Mouse (Mus musculus): ENCODE data around the gene Mkrn2os. TPM values are rescaled to one million over a fixed set of nuclear protein-coding genes. Genes with fewer than 3 reads are reported as not detected.
A peak's percentile ranks its signal among the peaks of the same experiment; 100 is the strongest.

Gene Mkrn2os
- polyA plus RNA-seq, 1 experiment from 2014 or later = 14.1 TPM

DNA sequence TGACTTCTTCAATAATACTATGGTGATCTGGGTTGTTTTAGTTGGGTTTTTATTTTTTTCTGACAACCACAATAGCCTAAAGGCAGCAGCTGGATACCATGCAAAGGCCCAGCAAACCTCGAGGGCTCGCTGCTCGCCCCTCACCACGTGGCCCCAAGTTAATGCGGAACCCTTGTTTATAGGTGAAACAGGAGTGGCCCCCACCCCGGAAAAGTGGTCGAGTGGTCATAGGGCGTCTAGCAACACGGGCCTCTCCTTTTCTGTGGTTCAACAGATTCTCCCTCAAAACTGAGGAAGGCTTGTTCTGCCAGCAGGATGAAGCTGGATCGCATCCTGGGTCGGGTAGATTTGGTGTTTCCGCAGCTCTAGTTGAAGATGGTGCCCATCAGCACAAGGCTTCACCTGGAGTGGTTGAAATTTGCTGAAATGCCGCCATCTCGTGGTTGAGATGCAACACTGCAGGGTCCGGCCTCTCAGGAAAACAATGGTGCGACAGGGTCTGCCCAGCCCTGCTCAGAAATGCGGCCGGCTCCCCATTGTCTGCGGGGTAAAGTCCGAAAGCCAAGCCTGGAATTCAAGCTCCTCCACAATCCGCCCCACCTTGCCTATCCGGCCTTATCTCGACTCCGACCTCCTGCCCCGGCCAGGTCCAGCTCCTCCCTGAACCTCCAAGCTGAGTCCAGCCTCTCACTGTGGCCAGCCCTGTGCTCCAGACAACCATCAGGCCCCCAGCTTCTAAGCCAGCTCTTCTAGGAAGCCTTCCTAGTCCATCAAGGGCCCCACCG lies 53.5 kb downstream of the Mkrn2os start:
- H3K27me3 ChIP-seq (replicated peaks) = no peaks in the 10 kb centered on the region
- ATAC-seq (ENCODE audit: insufficient read depth, low FRiP score, low read depth) = peak; percentile 73
- H3K36me3 ChIP-seq = no peaks in the 10 kb centered on the region
- H3K4me3 ChIP-seq (replicated peaks) = peak overlapping the region; percentile 32
- no peak overlapping the region for H3K27ac ChIP-seq
- H3K4me1 ChIP-seq = 0 out of 2 replicates have a peak, but pooled peaks cover 4% of the 10 kb centered on the region
- WGBS = 20% methylated on average over 26 of the region's 26 CpGs
- peak overlapping the region; percentile 57 for H3K4me2 ChIP-seq
- H3K9me3 ChIP-seq = no peaks in the 10 kb centered on the region
- H3K9ac ChIP-seq = no peak overlapping the region

- WGBS = 80% methylated on average over 4 of the region's 4 CpGs
- no peak overlapping the region for H3K4me2 ChIP-seq
- ATAC-seq (ENCODE audit: insufficient read depth, low FRiP score, low read depth) = no peak
- 0 out of 2 replicates have a peak, but pooled peaks cover 4% of the 10 kb centered on the region for H3K4me1 ChIP-seq
- H3K36me3 ChIP-seq = no peaks in the 10 kb centered on the region
- H3K27ac ChIP-seq = no peak overlapping the region
- H3K9ac ChIP-seq = no peak overlapping the region
- no peaks in the 10 kb centered on the region for H3K9me3 ChIP-seq
- no peaks in the 10 kb centered on the region for H3K27me3 ChIP-seq (replicated peaks)
- H3K4me3 ChIP-seq (replicated peaks) = no peak overlapping the region
Measured at GRCm38 (mm10) chr6:115536169-115536568, 56.2 kb downstream of the Mkrn2os start.

DNA sequence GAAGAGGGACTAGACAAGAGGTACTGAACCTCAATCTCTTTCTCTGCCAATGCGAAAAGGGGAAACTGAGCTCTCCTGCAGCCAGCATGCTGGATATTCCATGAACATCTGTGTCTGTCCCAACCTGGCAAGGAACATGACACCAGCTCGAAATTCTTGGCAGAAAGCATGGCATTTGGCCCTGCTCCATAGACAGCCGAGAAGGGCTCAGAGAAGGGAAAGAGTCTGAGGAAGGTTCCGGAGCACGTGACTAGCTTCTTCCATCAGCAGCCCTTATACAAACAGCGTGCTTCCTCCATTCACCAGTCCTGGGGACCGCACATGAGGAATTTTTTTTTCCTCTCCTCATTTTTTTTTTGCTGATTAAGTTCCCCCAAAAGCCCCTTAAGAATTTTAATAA lies 57.8 kb downstream of the Mkrn2os start:
- ATAC-seq (ENCODE audit: insufficient read depth, low FRiP score, low read depth) = no peak
- no peak overlapping the region for H3K4me2 ChIP-seq
- H3K4me3 ChIP-seq (replicated peaks) = no peak overlapping the region
- no peak overlapping the region for H3K27ac ChIP-seq
- no peak overlapping the region for H3K9ac ChIP-seq
- H3K27me3 ChIP-seq (replicated peaks) = no peaks in the 10 kb centered on the region
- 0 out of 2 replicates have a peak, but pooled peaks cover 4% of the 10 kb centered on the region for H3K4me1 ChIP-seq
- no peaks in the 10 kb centered on the region for H3K36me3 ChIP-seq
- 51% methylated on average over 7 of the region's 7 CpGs for WGBS
- H3K9me3 ChIP-seq = no peaks in the 10 kb centered on the region

Other genes with a start within 250 kb of the Mkrn2os start
- 15.6 and 17.1 TPM in 2 replicates for gene Pparg, start 231.6 kb downstream of the Mkrn2os start, polyA plus RNA-seq (2015; fragmentation: Nextera tagmentation; extraction: Ambion mirVana)
- 26.6 and 27.2 TPM in 2 replicates for gene Tsen2, start 47.9 kb downstream of the Mkrn2os start, polyA plus RNA-seq (2015; fragmentation: Nextera tagmentation; extraction: Ambion mirVana)
- gene Mkrn2, start 9.3 kb upstream of the Mkrn2os start, polyA plus RNA-seq (2015; fragmentation: Nextera tagmentation; extraction: Ambion mirVana) = 23.7 and 25.3 TPM in 2 replicates
- gene Raf1, start 84.1 kb upstream of the Mkrn2os start, polyA plus RNA-seq (2015; fragmentation: Nextera tagmentation; extraction: Ambion mirVana) = 85.6 and 88.2 TPM in 2 replicates
- gene Tmem40, start 169.8 kb upstream of the Mkrn2os start, polyA plus RNA-seq (2015; fragmentation: Nextera tagmentation; extraction: Ambion mirVana) = 8.2 and 14.9 TPM in 2 replicates
- gene Cand2, start 182.0 kb upstream of the Mkrn2os start, polyA plus RNA-seq (2015; fragmentation: Nextera tagmentation; extraction: Ambion mirVana) = 19.9 and 22.6 TPM in 2 replicates
- gene Rpl32, start 216.2 kb upstream of the Mkrn2os start, polyA plus RNA-seq (2015; fragmentation: Nextera tagmentation; extraction: Ambion mirVana) = 2,176 and 2,210 TPM in 2 replicates
- gene Efcab12, start 245.8 kb upstream of the Mkrn2os start, polyA plus RNA-seq (2015; fragmentation: Nextera tagmentation; extraction: Ambion mirVana) = 0.58 and 0.71 TPM in 2 replicates